Mouse (Mus musculus) spleen, adult 2 months (tissue): Measurements from ENCODE around the gene Nxn. TPM values are rescaled to one million over a fixed set of nuclear protein-coding genes. Genes with fewer than 3 reads are reported as not detected.
A peak's percentile ranks its signal among the peaks of the same experiment; 100 is the strongest.

Source experiments
- DNase-seq, 2 experiments: peaks; one replicate each; pipeline versions ENCODE4 v3.0.0 to v3.0.0-alpha.2; 2012 to 2021; ENCODE audit warnings: low spot score in 2 of 2, low read depth in 1 of 2
- H3K27ac ChIP-seq: fragments of 200-500 bp; 2 replicates; pipeline ENCODE4 v1.5.1; 2012; ENCODE audit warnings: low read length, inconsistent platforms; ENCODE audit not compliant: insufficient read depth
- H3K27me3 ChIP-seq: fragments of 200-500 bp; 2 replicates; pipeline ENCODE4 v1.6.1; 2012; ENCODE audit warnings: mild to moderate bottlenecking, moderate library complexity, low read length, inconsistent platforms; ENCODE audit not compliant: control insufficient read depth, insufficient read depth
- H3K36me3 ChIP-seq: fragments of 200-500 bp; 2 replicates; pipeline ENCODE4 v1.6.1; 2012; ENCODE audit warnings: mild to moderate bottlenecking, low read length, inconsistent platforms; ENCODE audit not compliant: control insufficient read depth, insufficient read depth
- H3K4me1 ChIP-seq: fragments of 200-500 bp; 2 replicates; pipeline ENCODE4 v1.6.1; 2011; ENCODE audit warnings: inconsistent platforms; ENCODE audit not compliant: control insufficient read depth, insufficient read depth, insufficient read length
- H3K4me3 ChIP-seq: fragments of 200-500 bp; 2 replicates; pipeline ENCODE4 v1.5.1; 2011; ENCODE audit warnings: mild to moderate bottlenecking, inconsistent platforms; ENCODE audit not compliant: insufficient read depth, insufficient read length; ENCODE audit errors: extremely low read depth
- CTCF ChIP-seq: fragments of 200-500 bp; IDR thresholded peaks from 2 replicates; pipeline ENCODE4 v1.5.1; 2011; ENCODE audit warnings: mild to moderate bottlenecking, inconsistent platforms; ENCODE audit not compliant: insufficient read depth, insufficient read length, insufficient replicate concordance; ENCODE audit errors: extremely low read depth
- POLR2A ChIP-seq: fragments of 200-500 bp; IDR thresholded peaks from 2 replicates; pipeline ENCODE4 v1.6.1; 2011; ENCODE audit warnings: low read depth, low read length, inconsistent platforms
- WGBS: fragments of 180-500 bp; shearing (Covaris S2); methylation state at CpG from one replicate; pipeline ENCODE4 v1.1.7; 2018; 5-methylcytosine and 5-hydroxymethylcytosine counted together
- polyA plus RNA-seq: library from polyadenylated mRNA; depleted of rRNA; stranded (reverse); fragments of >200 nt; gene quantifications from 2 replicates; pipeline ENCODE4 v1.2.3, GENCODE M21; 2012

The Nxn gene
- polyA plus RNA-seq, 1 experiment = 6.9 TPM

- Histone ChIP-seq H3K27me3 (no peaks in the 10 kb centered on the region), H3K27ac (no peak overlapping the region), H3K36me3 (no peaks in the 10 kb centered on the region), H3K4me1 (no peaks in the 10 kb centered on the region), H3K4me3 (no peak overlapping the region)
- no peak for DNase-seq
- WGBS = 92% methylated on average over 10 of the region's 10 CpGs
- TF ChIP-seq POLR2A (no peak), CTCF (no peak)
These were observed 2.5 kb upstream of the Nxn start for GRCm38 (mm10) chr11:76401398-76401797.

- H3K36me3 ChIP-seq = no peaks in the 10 kb centered on the region
- H3K27me3 ChIP-seq = no peaks in the 10 kb centered on the region
- H3K27ac ChIP-seq = no peak overlapping the region
- TF ChIP-seq POLR2A = no peak
- TF ChIP-seq CTCF = no peak
- 6% methylated on average over 11 of the region's 11 CpGs for WGBS
- no peaks in the 10 kb centered on the region for H3K4me1 ChIP-seq
- peak; percentile 22 to 23 for DNase-seq
- peak overlapping the region; percentile 79 for H3K4me3 ChIP-seq
These were observed 819 bp upstream of the Nxn start for GRCm38 (mm10) chr11:76399587-76400330.

GRCm38 (mm10) chr11:76398312-76398797, 585 bp downstream of the Nxn start:
- WGBS = under 1% methylated on average over 32 of the region's 33 CpGs
- no peak for DNase-seq
- no peak for TF ChIP-seq POLR2A
- no peak for TF ChIP-seq CTCF
- Histone ChIP-seq H3K4me1 (no peaks in the 10 kb centered on the region), H3K27ac (0 out of 2 replicates have a peak overlapping the region, but pooled peaks have one; percentile 2), H3K27me3 (no peaks in the 10 kb centered on the region), H3K4me3 (peak overlapping the region; percentile 81), H3K36me3 (no peaks in the 10 kb centered on the region)

- Histone ChIP-seq H3K4me3 (peak overlapping the region; percentile 81), H3K27me3 (no peaks in the 10 kb centered on the region), H3K36me3 (no peaks in the 10 kb centered on the region), H3K4me1 (no peaks in the 10 kb centered on the region), H3K27ac (0 out of 2 replicates have a peak overlapping the region, but pooled peaks have one; percentile 2)
- no peak for TF ChIP-seq POLR2A
- TF ChIP-seq CTCF = no peak
- WGBS = under 1% methylated on average over 26 of the region's 26 CpGs
- DNase-seq = no peak
These were observed 1.2 kb downstream of the Nxn start for GRCm38 (mm10) chr11:76397650-76398311.

- no peaks in the 10 kb centered on the region for H3K27me3 ChIP-seq
- no peak overlapping the region for H3K4me3 ChIP-seq
- H3K27ac ChIP-seq = no peak overlapping the region
- no peaks in the 10 kb centered on the region for H3K4me1 ChIP-seq
- TF ChIP-seq CTCF (no peak), POLR2A (no peak)
- no peaks in the 10 kb centered on the region for H3K36me3 ChIP-seq
- 94% methylated on average over 11 of the region's 11 CpGs for WGBS
- no peak for DNase-seq
These were observed 5.9 kb downstream of the Nxn start for GRCm38 (mm10) chr11:76392996-76393395.

GRCm38 (mm10) chr11:76392532-76392931, 6.4 kb downstream of the Nxn start:
- H3K36me3 ChIP-seq = no peaks in the 10 kb centered on the region
- no peaks in the 10 kb centered on the region for H3K27me3 ChIP-seq
- no peak for DNase-seq
- WGBS = 89% methylated on average over 7 of the region's 7 CpGs
- no peak overlapping the region for H3K27ac ChIP-seq
- no peaks in the 10 kb centered on the region for H3K4me1 ChIP-seq
- TF ChIP-seq POLR2A = no peak
- no peak for TF ChIP-seq CTCF
- H3K4me3 ChIP-seq = no peak overlapping the region
